Mouse (Mus musculus) embryonic fibroblast, embryonic 13.5 days (primary cell): ENCODE measurements around the gene Spns3. TPM values are rescaled to one million over a fixed set of nuclear protein-coding genes. Genes with fewer than 3 reads are reported as not detected.
A peak's percentile ranks its signal among the peaks of the same experiment; 100 is the strongest.

Experiments used
- H3K27ac ChIP-seq: 2 replicates; pipeline ENCODE4 v1.5.1; 2012; ENCODE audit warnings: low read length, control low read depth, inconsistent platforms; ENCODE audit not compliant: insufficient read depth
- H3K4me1 ChIP-seq: 2 replicates; pipeline ENCODE4 v1.6.1; 2011; ENCODE audit warnings: low read length; ENCODE audit not compliant: control insufficient read depth, insufficient read depth
- H3K4me3 ChIP-seq: 2 replicates; pipeline ENCODE4 v1.5.1; 2011; ENCODE audit warnings: mild to moderate bottlenecking, control low read depth, low read length; ENCODE audit not compliant: insufficient read depth
- CTCF ChIP-seq: IDR thresholded peaks from 2 replicates; pipeline ENCODE4 v1.5.1; 2011; ENCODE audit warnings: mild to moderate bottlenecking, control low read depth, low read length, moderate library complexity, borderline replicate concordance; ENCODE audit not compliant: insufficient read depth
- POLR2A ChIP-seq: IDR thresholded peaks from 2 replicates; pipeline ENCODE4 v1.6.1; 2011; ENCODE audit warnings: low read depth, mild to moderate bottlenecking, control low read depth, low read length, moderate library complexity
- polyA plus RNA-seq: library from polyadenylated mRNA; stranded (reverse); fragments of >200 nt; gene quantifications from 2 replicates; pipeline ENCODE4 v1.2.4, GENCODE M21; 2011; ENCODE audit warnings: low read depth; ENCODE audit not compliant: missing spikeins, insufficient read length

Spns3 gene
- polyA plus RNA-seq, 1 experiment: not detected

- no peak overlapping the region for H3K4me3 ChIP-seq
- H3K4me1 ChIP-seq: peaks cover 6% of the 10 kb centered on the region
- TF ChIP-seq CTCF: no peak
Observed at GRCm38 (mm10) chr11:72497367-72497766, 52.9 kb downstream of the Spns3 start.

GRCm38 (mm10) chr11:72496775-72497174, 53.5 kb downstream of the Spns3 start:
- Histone ChIP-seq H3K4me3 (no peak overlapping the region), H3K27ac (no peak overlapping the region), H3K4me1 (peaks cover 6% of the 10 kb centered on the region)
- TF ChIP-seq POLR2A (no peak), CTCF (no peak)

More at GRCm38 (mm10) chr11:72497367-72497766, 52.9 kb downstream of the Spns3 start:
- no peak overlapping the region for H3K27ac ChIP-seq

GRCm38 (mm10) chr11:72496066-72496465, 54.2 kb downstream of the Spns3 start:
- Histone ChIP-seq H3K27ac (no peak overlapping the region), H3K4me3 (no peak overlapping the region), H3K4me1 (peaks cover 3% of the 10 kb centered on the region)
- TF ChIP-seq CTCF: no peak
- TF ChIP-seq POLR2A: no peak

GRCm38 (mm10) chr11:72494046-72494988, 56.0 kb downstream of the Spns3 start:
- no peaks in the 10 kb centered on the region for H3K4me1 ChIP-seq
- H3K27ac ChIP-seq: no peak overlapping the region
- H3K4me3 ChIP-seq: no peak overlapping the region
- no peak for TF ChIP-seq CTCF
- no peak for TF ChIP-seq POLR2A

- H3K4me3 ChIP-seq: no peak overlapping the region
- no peak for TF ChIP-seq CTCF
- TF ChIP-seq POLR2A: no peak
- H3K27ac ChIP-seq: no peak overlapping the region
Observed at GRCm38 (mm10) chr11:72491130-72491960, 59.0 kb downstream of the Spns3 start.

GRCm38 (mm10) chr11:72489881-72490301, 60.4 kb downstream of the Spns3 start, which contains the start of gene Spns2:
Gene Spns2 (minus strand): TSS chr11:72489904.
- Histone ChIP-seq H3K4me3 (peak within 1 kb of the TSS; percentile 33), H3K27ac (no peak within 1 kb of the TSS), H3K4me1 (0 out of 2 replicates have a peak, but pooled peaks cover 2% of the 10 kb centered on the region)
- peak; percentile 55; the same call in 1 of the 2 replicates for TF ChIP-seq POLR2A
- TF ChIP-seq CTCF: peak; percentile 50

More at GRCm38 (mm10) chr11:72491130-72491960, 59.0 kb downstream of the Spns3 start:
- H3K4me1 ChIP-seq: 0 out of 2 replicates have a peak, but pooled peaks cover 2% of the 10 kb centered on the region

GRCm38 (mm10) chr11:72489397-72489796, 60.9 kb downstream of the Spns3 start:
- Histone ChIP-seq H3K4me3 (peak overlapping the region; percentile 33), H3K27ac (no peak overlapping the region), H3K4me1 (0 out of 2 replicates have a peak, but pooled peaks cover 2% of the 10 kb centered on the region)
- TF ChIP-seq POLR2A: no peak
- TF ChIP-seq CTCF: no peak

GRCm38 (mm10) chr11:72488753-72489271, 61.5 kb downstream of the Spns3 start:
- peak overlapping the region; percentile 33; the same call in 1 of the 2 replicates for H3K4me3 ChIP-seq
- no peak overlapping the region for H3K27ac ChIP-seq
- 0 out of 2 replicates have a peak, but pooled peaks cover 2% of the 10 kb centered on the region for H3K4me1 ChIP-seq
- TF ChIP-seq POLR2A: no peak
- TF ChIP-seq CTCF: no peak

GRCm38 (mm10) chr11:72487739-72488138, 62.6 kb downstream of the Spns3 start:
- no peak for TF ChIP-seq CTCF
- no peak for TF ChIP-seq POLR2A
- Histone ChIP-seq H3K4me3 (no peak overlapping the region), H3K27ac (no peak overlapping the region), H3K4me1 (0 out of 2 replicates have a peak, but pooled peaks cover 2% of the 10 kb centered on the region)
